Mouse (Mus musculus) thymus, postnatal 4 days (tissue): ENCODE results near the gene Pfkfb3.

Source experiments
- DNase-seq: peaks from one replicate; pipeline ENCODE4 v3.0.0; 2021

Gene Pfkfb3

GRCm38 (mm10) chr2:11500666-11501065, 53.2 kb downstream of the Pfkfb3 start:
- peak; percentile 13 for DNase-seq

GRCm38 (mm10) chr2:11496601-11497031, 57.3 kb downstream of the Pfkfb3 start:
- DNase-seq: no peak

DNA sequence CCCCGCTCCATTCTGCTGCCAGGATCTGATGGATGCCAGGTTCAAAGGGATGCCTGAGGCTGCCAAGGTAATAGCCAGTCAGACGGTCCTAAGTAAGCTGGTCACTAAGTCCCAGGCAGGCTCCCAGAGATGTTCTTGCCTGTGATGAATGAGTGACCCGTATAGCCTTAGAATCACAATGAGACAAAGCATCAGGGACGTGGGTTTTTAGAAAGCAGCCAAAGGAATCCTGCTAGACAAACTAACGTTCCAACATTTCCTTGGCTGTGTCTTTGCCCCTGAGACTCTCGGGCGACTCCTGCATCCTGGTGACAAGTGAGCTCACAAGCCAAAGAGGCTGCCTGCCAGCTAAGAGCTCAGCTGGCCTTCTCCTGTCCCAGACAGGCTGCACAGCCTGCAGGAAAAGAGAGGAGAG, 59.0 kb downstream of the Pfkfb3 start:
- no peak for DNase-seq

DNA sequence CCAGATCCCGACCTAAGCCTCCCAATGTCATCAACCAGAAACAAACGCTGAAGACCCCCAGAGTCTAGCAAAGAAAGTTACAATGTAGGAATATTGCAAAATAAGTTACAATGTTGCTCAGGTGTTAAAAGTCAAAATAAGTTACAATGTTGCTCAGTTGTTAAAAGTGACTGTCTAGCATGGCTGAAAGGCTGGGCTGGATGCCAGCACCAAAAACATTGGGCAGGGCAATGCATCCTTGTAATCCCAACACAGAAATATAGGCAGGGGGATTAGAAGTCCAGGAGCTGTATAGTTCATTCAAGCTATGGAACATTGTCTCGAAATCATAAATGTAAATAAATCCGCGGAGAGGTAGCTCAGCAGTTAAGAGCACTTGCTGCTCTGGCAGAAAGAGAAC, 61.0 kb downstream of the Pfkfb3 start:
- no peak for DNase-seq

- no peak for DNase-seq
Observed at GRCm38 (mm10) chr2:11491471-11491870, 62.4 kb downstream of the Pfkfb3 start.

DNA sequence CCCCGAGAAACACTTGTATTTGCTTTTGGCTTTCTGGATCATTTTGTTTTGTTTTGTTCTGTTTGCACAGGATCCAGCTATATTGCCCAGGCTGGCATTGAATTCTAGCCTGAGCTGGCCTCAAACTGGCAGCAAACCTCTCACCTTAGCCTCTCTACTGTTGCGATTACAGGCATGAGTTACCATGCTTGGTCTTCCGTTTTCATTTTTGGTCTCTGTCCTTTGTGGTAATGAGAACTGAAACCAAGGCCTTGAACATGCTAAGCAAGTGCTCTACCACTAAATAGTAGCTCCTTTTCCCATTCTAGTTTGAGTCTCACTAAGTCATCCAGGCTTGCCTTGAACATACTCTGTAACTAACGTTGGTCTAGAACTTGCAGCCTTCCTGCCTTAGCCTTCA, 63.3 kb downstream of the Pfkfb3 start:
- DNase-seq: no peak

DNA sequence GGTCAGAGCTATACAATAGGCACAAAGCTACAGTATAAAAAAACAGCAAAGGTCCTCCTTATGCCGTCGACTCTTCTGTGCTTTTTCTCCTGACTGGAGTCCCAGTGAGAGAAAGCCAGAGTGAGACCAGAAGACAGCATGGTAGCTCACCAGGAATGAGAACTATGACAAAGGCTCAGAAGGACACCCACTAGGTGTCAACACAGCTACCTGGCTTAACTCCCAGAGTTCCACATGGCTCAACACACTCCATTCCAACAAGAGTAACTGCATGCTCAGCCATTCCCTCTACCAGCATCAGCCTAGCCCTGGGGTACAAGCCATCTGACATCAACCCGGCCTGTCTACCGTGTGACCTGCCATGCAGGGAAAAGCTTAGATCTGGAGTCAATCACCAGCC, 70.7 kb downstream of the Pfkfb3 start:
- no peak for DNase-seq

DNA sequence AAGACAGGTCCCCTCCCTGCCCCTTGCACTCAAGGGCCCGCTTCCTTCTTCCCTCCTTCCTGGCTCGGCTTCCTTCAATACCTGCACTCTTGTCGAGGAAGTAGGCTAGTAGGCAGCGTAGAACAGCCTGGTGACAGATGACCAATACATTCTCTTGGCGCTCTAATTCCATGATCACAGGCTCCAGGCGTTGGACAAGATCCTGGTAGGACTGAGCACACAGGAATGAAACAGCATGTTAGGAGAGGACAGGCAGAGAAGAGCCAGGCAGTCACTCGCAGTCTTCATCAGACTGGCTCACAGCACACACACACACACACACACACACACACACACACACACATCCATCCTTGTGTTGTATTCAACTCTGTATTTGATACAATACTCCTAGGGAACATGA, 71.5 kb downstream of the Pfkfb3 start:
- DNase-seq: no peak

DNA sequence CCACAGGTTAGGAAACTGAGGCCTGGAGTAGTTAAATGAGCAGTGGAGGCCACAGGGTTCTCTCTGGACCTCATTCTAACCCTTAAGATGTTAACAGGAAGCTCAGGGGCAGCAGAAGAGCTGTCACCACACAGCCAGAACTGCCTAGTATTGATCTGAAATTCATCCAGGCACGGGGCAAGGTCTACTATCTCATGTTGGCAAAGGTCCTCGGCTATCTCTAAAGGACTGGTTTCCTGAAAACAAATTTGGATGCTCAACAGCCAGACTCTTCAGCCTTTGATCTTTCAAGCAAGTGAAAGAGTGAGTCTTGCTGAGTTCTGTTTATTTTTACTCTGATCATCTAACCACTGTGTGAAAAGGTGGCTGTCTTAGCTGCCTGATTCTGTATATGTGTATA, 74.9 kb downstream of the Pfkfb3 start:
- DNase-seq: no peak

DNA sequence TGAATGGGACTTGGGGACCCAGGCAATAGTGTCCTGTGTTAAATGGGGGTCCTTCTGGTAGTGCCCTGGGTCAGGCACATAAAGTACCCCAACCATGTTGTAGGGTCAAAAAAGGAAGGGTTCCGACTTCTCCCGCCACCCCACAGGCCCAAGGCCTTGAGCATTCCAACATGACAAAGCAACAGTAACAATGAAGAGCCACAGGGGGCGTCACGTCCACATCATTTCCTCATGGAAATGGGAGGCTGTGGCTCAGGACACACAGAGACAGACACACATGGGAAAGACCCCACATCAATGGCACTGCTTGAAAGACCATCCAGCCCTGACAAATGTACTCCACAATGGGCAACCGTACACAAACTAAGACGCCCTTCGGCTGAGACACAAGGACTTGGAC, 78.6 kb downstream of the Pfkfb3 start:
- DNase-seq: no peak

GRCm38 (mm10) chr2:11464661-11465099, 89.2 kb downstream of the Pfkfb3 start:
- DNase-seq: no peak

- DNase-seq: no peak
Observed at GRCm38 (mm10) chr2:11460976-11461375, 92.9 kb downstream of the Pfkfb3 start.

- no peak for DNase-seq
Observed at GRCm38 (mm10) chr2:11458494-11458893, 95.4 kb downstream of the Pfkfb3 start.

DNA sequence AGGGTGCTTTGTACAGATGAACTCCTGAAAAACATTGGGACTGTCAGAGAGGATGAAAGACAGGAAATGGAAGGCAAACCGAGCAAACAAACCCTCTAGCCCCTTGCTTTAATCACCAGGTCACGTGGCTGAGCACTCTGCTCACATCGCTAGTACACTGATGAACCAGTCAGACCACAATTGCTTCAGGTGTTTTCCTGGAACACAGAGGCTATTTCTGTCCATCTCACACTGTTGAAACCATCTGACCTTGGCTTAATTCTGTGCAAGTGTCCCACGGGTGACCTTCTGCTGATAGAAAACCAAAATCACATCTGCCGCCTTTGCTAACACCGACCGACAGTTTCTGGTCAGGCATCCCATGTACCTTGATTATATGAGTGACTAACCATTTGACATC, 96.0 kb downstream of the Pfkfb3 start:
- no peak for DNase-seq

DNA sequence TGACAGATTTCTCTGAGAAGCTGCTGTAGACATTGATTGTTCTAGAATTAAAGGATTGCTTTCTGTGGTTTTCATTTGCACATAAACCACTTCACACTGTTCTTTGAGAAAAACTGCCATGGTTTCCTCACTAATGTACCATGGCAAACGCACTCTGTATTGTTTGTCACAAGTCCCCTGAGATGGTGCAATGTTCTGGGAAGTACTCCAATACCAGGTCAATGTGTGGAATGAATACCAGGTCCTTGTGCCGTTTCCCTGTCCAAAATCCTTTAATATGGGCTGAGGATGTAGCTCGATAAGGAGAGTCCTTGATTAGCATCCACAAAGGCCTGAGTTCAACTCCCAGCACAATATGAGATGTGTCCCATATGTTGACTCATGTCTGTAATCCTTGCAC, 105.2 kb downstream of the Pfkfb3 start:
- no peak for DNase-seq

DNA sequence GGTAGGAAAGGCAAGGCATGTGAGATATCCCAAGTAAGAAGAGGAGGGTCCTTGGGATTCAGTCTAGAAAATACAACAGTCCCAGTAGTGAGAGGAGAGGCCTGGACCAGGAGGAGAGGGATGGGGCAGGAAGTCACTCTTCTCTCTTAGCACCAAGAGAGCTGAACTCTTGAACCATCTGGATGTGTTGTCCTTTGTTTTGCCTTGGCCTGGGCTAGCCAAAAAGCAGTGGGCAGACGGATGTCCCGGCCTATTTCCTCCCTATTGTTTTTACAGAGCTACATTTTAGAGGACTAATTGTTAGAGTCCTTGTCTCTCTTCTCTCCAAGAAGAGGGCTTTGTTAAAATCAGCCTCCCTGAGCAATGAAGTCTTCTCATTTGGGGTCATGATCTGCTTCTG, 106.0 kb downstream of the Pfkfb3 start:
- no peak for DNase-seq

DNA sequence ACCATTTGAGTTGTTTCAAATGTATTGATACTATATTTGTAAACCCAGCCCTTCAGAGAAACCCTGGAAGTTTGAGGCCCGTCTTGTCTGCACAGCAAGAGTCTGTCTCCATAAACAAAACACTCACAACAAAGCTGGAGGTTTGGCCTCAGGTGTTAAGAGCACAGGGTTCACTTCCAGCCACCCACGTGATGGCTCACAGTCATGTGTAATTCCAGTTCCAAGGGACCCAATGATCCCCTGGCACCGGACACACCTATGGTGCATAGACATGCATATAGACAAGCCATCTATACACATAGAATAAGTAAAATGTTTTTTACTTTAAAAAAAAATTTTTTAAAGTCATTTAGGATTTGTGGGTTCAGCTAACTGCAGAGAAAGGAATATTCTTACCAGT, 108.2 kb downstream of the Pfkfb3 start:
- no peak for DNase-seq

- DNase-seq: no peak
Observed at GRCm38 (mm10) chr2:11441864-11442263, 112.0 kb downstream of the Pfkfb3 start.

DNA sequence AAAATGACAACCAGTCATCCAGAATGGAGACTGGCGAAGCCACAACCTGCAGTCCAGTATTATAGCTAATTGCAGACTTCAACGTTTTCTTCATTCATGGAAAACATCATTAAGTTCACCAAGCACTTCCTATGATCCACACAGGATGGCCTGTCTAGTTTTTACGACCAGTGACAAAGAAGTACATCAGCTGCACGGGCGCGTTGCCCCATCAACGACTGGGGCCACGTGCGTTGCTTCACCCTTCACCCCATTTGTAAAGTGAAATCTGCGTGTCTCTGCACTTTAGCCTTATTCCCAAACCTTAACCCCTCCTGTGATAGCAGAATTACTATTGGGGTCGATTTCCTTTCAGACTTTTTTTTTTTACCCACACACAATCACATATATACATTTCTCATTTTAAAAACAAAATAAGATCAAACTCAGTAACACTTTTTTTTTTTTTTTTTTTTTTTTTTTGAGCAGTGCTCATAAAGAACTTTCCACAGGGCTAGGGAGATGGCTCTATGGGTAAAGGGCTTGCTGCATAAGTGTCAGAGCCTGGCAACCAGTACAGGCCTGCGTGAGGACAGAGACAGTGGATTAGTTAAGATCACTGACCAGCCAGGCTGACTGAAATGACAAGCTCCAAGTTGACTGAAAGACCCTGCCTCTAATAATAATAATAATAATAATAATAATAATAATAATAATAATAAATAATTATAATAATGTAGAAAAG, 115.5 kb downstream of the Pfkfb3 start:
- DNase-seq: no peak

DNA sequence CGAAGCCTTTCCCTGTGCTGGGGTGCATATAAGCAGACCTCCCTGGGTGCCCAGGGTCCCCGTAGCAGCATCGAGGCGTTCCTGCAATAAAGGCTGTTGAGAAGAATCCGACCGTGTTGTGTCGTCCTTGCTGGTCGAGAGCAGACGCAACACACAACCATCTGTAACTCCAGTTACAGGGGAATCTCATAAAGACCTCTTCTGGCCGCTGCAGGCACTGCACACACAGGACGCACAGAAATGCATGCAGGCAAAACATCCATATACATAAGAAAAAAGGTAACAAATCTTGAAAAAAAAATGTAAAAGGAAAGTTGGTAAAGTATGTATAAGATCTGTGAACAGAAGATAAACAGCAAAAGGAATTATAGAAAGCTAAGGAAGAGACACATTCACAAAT, 117.5 kb downstream of the Pfkfb3 start:
- DNase-seq: no peak

- DNase-seq: no peak
Observed at GRCm38 (mm10) chr2:11433353-11433752, 120.5 kb downstream of the Pfkfb3 start.

DNA sequence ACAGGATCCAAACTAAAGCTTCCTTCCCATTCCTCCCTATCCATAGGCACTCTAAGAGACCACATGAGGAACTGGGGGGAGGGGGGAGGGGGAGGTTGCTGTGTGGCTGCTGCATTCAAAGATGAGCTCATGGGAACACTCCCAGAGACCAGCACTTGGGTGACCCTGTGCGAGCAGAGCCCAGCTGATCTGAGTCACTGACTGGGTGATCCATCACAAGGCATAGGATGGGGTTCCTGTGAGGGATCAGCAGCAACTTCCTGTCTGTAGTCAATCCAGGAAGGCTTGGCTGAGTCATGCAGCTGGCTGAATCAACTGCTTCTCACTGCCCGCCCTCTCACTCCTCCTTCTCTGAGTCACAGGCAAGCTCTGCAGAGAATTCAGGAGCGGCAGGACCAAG, 124.3 kb downstream of the Pfkfb3 start:
- DNase-seq: peak; percentile 17

DNA sequence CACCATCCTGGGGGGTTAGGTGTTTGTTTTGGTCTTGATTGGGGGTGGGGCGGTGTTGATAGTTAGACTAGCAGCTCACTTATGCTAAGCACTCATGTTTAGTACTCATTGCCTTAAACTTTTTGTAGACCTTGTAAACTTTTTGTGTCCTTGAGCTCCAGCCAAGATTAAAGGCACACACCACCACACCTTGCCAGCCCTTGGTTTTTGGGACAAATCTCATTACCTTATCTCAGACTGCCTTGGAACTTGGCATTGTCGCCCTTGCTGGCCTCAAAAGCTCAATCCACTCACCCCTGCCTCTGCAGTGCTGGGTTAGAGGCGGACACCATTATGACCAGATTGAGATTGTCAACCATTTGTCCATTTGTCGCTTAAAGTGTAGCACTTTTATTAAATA, 125.3 kb downstream of the Pfkfb3 start:
- DNase-seq: no peak

- no peak for DNase-seq
Observed at GRCm38 (mm10) chr2:11427596-11427995, 126.3 kb downstream of the Pfkfb3 start.

- DNase-seq: no peak
Observed at GRCm38 (mm10) chr2:11426379-11426778, 127.5 kb downstream of the Pfkfb3 start.
